Mouse (Mus musculus): ENCODE data around the gene Git2. TPM values are rescaled to one million over a fixed set of nuclear protein-coding genes. Genes with fewer than 3 reads are reported as not detected.
A peak's percentile ranks its signal among the peaks of the same experiment; 100 is the strongest.

Gene Git2
- total RNA-seq (2021), result 10 to 100 TPM; 46.8 to 47.2 TPM

DNA sequence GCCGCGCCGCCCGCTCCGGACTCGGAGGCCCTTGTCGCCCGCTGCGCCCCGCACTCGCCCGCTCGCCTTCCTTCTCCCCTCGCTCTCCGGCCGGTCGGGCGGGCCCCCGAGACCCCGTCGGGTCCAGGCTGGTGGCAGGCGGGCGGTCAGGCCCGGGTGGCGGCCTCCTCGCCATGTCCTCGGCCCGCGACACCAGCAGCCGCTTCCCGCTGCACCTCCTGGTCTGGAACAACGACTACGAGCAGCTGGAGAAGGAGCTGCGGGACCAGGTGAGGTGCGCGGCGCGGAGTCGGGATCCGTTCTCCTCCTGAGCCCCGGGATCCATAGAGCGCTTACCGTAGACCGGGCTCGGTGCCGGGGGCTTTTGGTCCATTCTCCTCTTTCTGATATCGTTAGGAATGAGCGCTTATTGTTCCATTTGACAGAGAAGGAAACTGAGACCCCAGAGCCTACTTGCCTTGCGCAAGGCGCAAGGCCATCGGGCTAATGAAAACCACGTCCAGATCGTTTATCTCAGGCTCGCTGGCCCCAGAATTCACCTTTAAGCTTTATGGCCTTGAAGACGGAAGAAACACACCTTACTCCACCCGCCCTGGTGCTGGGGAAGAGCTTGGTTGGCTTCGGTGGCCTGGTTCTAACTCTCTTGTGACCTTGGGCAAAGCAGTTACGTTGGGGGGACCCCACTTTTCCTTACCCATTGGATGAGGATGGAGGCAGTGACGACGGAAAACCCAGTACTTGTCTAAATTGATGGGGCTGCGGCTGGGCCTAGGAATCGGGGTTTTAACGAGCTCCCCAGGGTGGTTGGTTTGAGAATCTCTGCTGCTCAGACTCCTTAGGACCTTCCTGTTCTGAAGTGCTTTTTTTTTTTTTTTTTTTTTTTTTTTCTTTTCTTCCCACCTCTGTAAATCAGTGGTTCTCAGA, at the start of gene Git2:
Git2 (minus strand) TSS at position 462 of the 924 bp plus-strand sequence.
- DNase-seq (ENCODE audit: extremely low spot score in 1 of 2, low spot score in 2 of 2), result no peak
- intact Hi-C loops (cut with DNase I), result no loop called here

DNA sequence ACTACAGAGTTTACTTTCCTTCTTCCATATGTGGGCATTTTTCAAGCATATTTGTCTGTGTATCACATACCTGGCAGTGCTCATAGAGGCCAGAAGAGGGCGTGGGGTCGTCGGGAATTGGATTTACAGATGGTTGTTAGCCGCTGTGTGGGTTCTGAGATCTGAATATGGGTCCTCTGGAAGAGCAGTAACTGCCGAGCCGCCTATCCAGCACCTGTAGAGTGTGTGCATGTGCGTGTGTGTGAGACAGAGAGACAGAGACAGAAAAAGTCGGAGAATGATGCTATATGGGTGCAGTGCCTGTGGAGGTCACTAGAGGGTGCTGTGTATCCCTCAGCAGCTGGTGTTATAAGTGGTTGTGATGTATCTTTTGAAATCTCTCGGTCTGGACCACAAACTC, 48.9 kb upstream of the Git2 start:
- intact Hi-C loops (cut with DNase I), result no loop called here
- no peak for DNase-seq (ENCODE audit: extremely low spot score in 1 of 2, low spot score in 2 of 2)

DNA sequence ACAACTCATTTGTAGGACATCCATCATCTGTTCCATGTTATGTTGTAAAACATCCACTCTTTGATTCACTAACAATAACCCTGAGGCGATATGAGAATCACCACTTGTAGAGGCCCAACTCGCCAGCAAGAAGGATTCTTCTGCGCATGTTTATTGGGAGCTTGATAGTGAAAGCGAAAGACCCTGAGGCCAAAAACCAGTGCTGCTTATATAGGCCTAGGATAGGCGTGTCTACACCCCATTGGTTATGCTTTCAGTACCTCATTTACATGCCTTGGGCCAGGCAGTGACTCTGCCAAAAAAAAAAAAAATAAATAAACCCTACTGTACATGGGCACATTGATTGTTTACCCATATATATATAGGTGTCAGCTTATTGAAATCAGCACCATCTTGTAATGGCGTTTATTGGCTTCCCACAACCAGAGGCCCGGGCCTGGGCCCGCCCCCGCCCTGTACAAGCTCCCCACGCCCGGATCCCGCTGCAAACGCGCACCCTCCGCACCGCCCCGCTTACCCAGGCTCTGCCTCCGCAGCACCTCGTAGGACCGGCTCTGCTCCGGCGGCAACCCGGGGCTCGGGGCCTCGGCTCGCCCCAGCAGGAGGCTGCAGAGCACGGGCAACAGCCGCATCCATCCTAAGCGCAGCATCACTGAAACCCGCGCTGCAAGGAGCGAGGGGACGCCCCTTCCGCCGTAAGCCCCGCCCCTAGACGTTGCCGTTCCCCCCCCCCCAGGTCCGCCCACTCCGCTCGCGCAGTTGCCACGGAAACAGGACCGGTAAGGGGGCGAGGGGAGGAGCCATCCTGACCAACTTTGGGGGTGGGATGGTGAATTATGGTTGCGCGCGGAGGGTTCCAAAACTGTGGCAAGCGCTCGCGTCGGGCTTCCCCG, 47.7 kb upstream of the Git2 start, which contains the start of gene 1500011B03Rik:
1500011B03Rik (minus strand) TSS at position 673 of the 893 bp plus-strand sequence.
- intact Hi-C loops (cut with DNase I), result no loop called here

DNA sequence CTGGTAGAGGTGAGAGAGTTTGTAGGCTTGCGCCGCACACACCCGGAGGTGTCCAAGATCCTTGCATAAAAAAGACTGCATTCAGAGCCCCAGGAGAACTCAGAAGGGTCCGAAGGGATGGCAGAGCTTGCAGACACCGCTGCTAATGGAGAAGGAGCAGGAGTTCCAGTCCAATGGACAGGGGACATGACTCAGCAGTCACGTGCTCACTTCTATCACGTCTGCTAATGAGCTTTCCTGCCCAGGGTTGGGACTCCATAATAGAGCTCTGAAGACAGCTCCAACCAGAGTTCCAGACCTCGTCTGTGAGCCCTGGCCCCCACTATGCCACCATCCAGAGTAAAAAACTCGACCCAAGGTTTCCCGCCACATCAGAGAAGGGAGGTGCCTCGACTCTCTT, 42.8 kb upstream of the Git2 start:
- intact Hi-C loops (cut with DNase I), result no loop called here
- DNase-seq (ENCODE audit: extremely low spot score in 1 of 2, low spot score in 2 of 2), result no peak

More for the DNA sequence above, 47.7 kb upstream of the Git2 start, which contains the start of gene 1500011B03Rik:
- DNase-seq (ENCODE audit: extremely low spot score in 1 of 2, low spot score in 2 of 2), result peak; percentile 75 to 92

DNA sequence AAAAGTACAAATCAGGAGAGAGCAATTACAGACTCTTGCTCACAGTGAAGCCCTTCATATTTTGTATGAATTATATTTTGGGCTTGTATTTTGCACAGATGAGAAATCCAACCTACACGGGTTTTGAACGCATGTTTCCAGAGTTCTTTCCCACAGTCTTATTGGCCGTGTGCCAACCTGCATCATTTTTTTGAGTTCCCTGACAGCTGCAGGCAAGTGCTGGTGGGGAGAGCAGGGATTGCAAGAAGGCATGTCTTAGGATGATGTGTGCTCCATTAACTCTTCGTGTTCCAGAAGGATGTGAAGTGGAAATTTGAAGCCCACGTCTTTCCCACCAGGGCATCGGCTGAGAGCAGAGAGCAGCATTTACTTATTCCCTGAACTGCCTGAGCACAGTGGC, 41.3 kb upstream of the Git2 start:
- no peak for DNase-seq (ENCODE audit: extremely low spot score in 1 of 2, low spot score in 2 of 2)
- intact Hi-C loops (cut with DNase I), result no loop called here

DNA sequence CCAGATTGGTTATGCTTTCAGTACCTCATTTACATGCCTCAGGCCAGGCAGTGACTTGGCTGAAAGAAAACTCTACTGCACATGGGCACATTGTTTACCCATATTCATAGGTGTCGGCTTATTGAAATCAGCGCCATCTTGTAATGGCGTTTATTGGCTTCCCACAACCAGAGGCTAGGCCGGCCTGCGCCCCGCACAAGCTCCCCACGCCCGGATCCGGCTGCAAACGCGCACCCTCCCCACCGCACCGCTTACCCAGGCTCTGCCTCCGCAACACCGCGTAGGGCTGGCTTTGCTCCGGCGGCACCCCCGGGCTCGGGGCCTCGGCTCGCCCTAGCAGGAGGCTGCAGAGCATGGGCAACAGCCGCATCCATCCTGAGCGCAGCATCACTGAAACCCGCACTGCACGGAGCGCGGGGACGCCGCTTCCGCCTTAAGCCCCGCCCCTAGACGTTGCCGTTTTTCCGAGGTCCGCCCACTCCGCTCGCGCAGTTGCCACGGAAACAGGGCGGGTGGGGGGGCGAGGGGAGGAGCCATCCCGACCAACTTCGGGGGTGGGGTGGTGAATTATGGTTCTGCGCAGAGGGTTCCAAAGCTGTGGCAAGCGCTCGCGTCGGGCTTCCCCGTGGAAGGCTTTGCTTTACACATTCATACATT, 38.3 kb upstream of the Git2 start:
- intact Hi-C loops (cut with DNase I), result no loop called here
- peak; percentile 88 to 95 for DNase-seq (ENCODE audit: extremely low spot score in 1 of 2, low spot score in 2 of 2)

DNA sequence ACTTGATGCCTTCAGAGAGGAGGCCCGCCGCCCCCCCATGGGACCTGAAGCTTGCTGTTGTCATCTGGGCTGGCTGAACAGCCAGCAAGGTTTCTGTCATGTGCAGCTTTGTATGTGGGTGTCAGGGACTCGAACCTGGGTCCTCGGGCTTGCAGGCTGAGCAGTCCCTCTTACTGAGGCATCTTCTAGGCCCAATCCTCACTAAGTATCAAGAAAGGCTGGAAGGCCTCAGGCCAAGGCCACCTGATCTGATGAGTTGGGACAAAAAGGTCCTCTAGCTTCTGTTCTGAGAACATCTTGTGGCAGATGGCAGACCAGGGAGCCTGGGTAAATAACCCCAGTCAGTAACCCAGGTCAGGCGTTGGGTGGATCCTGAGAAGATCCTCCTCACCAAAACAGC, 34.5 kb upstream of the Git2 start:
- DNase-seq (ENCODE audit: extremely low spot score in 1 of 2, low spot score in 2 of 2), result no peak
- intact Hi-C loops (cut with DNase I), result no loop called here

DNA sequence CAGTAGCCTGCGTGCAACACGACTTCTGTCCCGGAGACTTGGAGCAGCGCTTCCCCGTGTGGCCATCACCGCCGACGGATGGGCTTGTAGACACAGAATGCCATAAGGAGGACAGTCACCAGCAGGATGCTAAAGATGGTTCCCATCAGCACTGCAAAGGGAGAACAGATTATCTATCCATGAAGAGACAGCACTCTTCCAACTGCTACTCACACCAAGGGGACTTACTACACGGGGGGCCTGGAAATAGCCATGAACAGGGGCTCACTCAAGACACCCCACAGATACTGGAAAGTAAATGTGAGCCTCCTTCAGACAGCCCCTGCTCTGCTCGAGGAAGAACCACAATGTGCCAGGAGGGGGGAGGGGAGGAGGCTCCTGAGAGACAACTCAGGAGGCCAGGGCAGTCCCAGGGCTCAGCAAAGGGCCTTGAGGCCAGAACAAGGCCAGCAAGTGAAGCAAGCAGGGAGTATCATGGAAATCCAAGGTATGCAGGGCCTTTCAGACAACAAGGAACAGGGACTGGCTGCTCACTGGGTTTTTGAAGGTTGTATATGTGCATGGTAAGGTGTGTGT, 34.0 kb upstream of the Git2 start:
- intact Hi-C loops (cut with DNase I), result no loop called here
- DNase-seq (ENCODE audit: extremely low spot score in 1 of 2, low spot score in 2 of 2), result no peak

DNA sequence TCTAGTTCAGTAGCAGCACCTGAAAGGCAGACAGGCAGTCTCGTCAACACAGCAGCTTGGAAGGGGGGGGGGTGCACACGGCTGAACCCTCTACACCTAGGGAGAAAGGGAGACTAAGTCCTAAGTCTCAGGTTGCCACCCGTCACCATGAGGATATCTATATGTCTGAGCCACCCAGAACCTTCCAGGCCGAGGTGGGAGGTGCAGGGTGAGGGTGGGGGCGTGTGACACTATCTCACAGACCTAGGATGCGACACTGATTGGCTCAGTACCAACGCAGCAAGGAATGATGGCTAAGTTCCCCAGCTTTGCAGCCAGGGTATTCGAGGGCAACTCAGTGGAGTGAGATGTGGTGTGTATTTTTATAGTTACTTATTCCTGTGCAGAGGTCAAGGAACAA, 33.1 kb upstream of the Git2 start:
- intact Hi-C loops (cut with DNase I), result no loop called here

DNA sequence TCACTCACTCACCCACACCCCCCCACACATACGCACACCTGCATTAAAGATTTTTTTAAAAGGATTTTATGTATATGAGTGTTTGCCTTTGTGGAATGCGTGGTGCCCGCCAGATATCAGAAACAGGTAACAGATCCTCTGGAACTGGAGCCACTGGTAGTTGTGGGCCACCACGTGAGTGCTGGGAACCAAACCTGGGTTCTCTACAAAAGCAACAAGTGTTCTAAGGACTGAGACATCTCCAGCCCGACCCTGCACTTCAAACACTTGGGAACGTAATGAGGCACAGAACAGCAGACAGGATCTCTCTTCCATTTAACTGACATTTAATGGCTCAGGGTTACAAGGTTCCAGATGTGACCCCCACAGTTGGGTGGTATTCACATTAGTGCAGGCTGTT, 32.6 kb upstream of the Git2 start:
- no peak for DNase-seq (ENCODE audit: extremely low spot score in 1 of 2, low spot score in 2 of 2)
- intact Hi-C loops (cut with DNase I), result no loop called here

More for the DNA sequence above, 33.1 kb upstream of the Git2 start:
- no peak for DNase-seq (ENCODE audit: extremely low spot score in 1 of 2, low spot score in 2 of 2)

DNA sequence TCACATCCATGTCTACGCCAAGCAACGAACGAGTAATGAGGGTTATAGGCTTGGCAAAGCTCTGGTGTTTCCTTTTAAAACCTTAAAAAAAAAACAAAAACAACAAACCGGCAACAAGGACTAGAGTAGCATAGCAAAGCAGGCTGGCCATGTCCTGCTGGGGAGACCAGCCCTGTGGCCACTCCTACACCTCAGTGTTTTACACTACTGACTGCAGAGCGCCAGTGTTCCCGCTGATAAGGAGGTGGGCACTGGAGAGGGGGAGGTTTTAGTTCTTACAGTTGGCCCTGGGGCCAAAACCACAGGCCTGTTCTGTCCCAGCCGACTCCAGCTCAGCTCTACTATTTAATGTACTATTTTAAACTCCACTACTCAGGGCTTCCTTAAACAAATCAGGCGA, 32.2 kb upstream of the Git2 start:
- intact Hi-C loops (cut with DNase I), result no loop called here
- DNase-seq (ENCODE audit: extremely low spot score in 1 of 2, low spot score in 2 of 2), result no peak

DNA sequence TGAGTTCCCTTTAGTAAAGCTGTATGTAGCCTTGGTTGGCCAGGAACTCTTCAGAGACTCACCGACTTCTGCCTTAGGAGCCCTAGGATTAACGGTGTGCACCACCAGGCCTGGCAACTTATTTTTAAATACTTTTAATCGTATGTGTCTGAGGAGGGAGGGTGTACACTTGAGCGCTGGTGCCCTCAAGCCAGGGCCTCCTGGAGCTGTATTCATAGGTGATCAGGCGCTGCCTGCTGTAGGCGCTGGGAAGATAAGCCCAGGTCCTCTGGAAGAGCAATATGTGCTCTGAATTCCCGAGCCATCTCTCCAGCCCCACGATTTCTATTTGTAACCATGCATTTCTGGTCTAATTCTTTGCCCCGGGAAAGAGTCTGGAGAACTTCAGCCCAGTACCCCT, 31.7 kb upstream of the Git2 start:
- no peak for DNase-seq (ENCODE audit: extremely low spot score in 1 of 2, low spot score in 2 of 2)
- intact Hi-C loops (cut with DNase I), result no loop called here

DNA sequence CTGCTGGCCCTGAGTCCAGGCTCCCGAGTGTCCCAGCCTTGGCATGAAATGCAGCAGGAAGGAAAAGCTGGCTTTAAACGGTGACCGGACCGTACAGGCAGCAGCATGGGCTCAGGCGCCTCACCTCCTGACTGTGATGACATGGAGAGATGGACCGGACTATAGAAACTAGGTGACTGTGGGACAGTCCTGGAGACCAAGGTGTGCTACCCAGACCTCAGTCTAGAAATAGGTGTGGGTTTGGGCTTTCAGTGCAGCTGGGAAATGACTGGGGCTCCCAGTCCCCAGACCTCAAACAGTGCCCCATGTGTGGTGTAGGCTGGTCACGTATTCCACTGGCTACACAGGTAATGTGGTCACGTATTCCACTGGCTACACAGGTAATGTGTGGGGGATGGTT, 31.3 kb upstream of the Git2 start:
- intact Hi-C loops (cut with DNase I), result no loop called here

DNA sequence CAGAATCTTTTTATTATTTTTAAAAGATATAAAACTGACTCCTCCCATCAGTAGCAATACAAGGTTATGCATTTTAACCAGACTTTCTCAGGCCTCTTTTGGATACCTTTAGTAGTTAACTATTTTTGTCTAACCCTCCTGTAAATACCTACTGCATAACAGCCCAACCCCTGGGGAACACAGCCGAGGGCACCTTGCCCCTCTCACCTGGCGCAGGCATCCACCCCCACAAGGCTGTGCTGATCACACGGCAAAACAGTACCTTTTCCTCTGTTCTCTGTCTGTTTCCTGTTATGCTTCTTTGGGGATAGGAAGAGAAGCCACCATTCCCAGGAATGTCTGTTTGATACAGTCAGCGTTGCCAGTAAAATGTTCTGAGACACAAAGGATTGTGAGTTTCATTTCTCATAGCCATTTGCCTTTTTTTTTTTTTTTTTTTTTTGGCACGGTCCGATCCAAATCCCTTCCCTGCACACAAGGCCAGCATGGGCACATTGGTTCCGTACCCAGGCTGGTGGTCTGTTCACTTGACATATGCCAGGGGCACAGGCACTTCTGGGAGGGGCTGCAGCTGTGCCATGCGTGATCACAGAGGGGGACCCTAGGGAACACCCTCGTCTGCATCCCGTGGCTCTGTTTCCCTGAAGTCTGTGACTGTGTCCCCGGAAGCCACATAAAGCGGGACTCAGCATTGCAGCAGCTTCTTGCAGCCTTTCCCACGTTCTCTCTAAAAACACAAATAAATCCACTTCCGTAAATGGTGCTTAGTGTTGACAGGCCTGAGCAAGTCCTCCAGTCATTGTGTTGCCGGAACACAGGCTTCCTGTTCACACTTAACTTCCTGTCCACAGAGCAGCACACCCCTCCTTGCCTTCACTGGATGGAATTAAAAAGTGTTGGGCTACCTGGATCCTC, 30.4 kb upstream of the Git2 start:
- DNase-seq (ENCODE audit: extremely low spot score in 1 of 2, low spot score in 2 of 2), result peak in 1 of 2 experiments; percentile 58
- intact Hi-C loops (cut with DNase I), result no loop called here

More for the DNA sequence above, 31.3 kb upstream of the Git2 start:
- DNase-seq (ENCODE audit: extremely low spot score in 1 of 2, low spot score in 2 of 2), result no peak

DNA sequence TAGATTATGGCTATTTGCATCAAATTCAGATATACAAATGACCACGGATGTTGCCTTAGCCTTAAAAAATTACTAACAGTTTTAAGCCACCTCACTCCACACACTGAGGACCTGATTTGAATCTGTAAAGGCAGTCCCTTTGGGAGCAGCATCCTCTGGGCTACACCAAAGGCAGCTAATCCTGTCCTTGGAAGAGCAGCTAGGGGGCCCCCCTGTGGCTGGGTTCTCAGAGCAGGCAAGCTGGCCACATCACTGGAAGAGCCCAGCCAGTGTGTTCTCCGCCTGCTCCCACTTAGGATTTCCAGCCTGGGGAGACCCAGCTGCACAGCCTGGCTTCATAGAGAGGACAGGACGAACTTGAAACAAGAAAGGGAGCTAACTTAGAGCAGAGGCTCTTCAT, 29.6 kb upstream of the Git2 start:
- peak in 1 of 2 experiments; percentile 77 for DNase-seq (ENCODE audit: extremely low spot score in 1 of 2, low spot score in 2 of 2)
- intact Hi-C loops (cut with DNase I), result no loop called here

DNA sequence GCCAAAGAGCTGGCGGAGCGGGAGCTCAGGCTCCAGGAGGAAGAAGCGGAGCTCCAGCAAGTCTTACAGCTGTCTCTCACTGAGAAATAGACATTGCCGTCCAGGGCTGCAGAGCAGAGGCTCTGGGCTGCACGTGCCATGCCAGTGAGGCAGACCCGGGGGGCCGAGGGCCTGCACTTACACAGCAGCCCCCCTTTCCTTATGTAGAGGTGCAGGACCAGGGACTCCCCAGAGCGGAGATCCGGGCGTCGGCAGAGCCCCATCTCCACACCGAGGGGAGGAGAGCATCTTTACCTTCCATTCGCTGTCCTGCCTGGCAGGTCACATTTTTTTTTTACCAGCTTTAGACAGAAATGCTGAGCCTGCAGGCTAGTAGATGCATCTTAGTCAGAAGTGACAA, 29.0 kb upstream of the Git2 start:
- intact Hi-C loops (cut with DNase I), result no loop called here
- DNase-seq (ENCODE audit: extremely low spot score in 1 of 2, low spot score in 2 of 2), result no peak

DNA sequence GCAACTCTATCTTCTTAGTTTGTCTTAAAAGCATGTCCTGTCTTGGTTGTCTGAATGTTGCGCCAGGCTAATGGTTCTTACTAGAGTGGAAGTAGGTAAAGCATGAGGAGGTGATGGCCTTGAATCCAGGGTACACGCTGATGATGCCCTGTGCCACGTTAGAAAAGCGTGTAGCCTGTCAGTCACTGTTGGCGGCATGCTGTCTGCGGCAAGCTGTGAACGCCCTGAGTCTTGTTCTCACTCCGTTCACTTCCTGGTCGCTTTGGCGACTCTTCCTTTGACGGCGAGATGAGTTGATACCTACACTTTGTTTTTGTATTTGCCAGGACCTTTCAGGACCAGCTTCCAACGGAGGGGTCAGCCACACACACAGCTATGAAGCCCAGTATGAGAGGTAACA, 27.9 kb upstream of the Git2 start:
- intact Hi-C loops (cut with DNase I), result no loop called here
- DNase-seq (ENCODE audit: extremely low spot score in 1 of 2, low spot score in 2 of 2), result no peak

DNA sequence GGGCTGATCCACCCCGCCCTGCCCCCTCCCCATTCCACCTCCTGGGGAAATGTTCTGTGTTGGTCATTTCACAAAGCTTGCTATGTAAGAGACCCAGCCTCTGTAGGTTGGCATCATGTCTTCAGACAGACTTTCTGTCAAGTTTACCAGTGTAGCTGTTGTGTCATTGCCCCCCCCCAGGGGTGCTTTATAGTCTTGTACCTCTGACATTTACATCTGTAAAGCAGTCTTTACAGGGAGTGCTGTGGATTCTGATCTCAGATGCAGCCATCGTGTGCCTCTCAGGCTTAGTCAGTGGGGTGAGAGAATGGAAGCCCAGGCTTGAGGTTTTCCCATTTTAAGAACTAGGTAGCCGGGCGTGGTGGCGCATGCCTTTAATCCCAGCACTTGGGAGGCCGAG, 26.5 kb upstream of the Git2 start:
- intact Hi-C loops (cut with DNase I), result no loop called here
- no peak for DNase-seq (ENCODE audit: extremely low spot score in 1 of 2, low spot score in 2 of 2)

All from left cerebral cortex, postnatal 10 days (tissue).